Mouse (Mus musculus) neural tube, embryonic 10.5 days (tissue): ENCODE measurements around the gene Glb1l.

Experiments used
- DNase-seq: peaks from one replicate; pipeline ENCODE4 v3.0.0-alpha.2; 2017; ENCODE audit warnings: low spot score; ENCODE audit errors: extremely low spot score

The Glb1l gene

DNA sequence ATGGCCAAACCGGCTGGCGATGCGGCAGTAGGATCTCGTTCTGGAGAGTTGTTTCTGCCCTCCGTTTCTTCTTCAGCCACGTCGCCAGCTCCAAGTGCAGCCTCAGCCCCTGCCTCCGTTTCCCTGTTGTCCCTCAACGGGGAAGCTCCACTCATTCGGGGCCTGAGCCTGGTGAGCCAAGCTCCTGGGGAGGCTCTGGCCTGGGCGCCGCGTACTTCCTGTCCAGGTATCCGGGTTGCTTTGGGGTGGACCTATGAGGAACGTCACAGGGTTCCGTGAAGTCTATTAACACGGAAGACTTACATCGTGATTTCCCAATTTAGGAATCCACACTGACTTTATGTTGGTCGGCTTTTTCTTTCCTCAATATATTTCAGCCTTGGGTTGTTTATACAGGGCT, 18.2 kb downstream of the Glb1l start:
- DNase-seq, result no peak

DNA sequence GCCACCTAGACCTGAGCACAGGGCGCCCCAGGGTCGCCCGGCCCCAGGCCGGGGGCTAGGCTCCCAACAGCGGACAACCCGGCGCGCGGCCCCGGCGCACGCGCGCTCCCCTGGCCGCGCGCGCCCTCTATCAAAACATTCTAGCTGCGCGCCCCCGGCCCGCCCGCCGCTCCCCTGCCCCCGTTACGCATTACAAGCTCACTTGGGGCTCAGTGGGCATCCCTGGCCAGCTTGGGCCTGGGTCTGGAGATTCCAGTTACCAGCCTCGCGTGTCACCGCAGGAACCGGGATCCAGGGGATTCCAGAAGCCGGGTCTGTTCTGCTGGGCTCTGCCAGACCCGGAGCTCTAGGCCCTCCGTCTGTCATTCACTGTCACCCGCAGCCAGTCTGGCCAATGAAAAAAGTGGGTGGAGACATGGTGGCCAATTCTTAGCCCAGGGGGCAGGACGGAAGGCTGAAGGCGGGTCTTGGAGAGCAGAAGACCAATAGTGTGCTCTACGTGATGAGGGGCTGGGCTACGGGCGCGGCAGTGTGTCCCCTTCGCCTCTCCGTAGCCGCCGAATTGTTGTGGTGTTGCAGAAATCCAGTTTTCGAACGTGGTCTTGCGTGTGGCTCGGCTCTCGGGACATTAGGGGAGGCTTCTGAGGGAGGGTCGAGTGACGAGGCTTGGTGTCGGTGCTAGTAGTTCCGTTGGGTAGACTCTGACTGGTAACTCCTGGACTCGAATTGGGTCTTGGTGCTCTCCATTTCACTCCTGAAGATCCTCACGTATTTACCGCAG, 18.8 kb downstream of the Glb1l start, which contains the start of the genes Ankzf1 and Atg9a:
Ankzf1 (plus strand) TSS at position 530 of the 781 bp plus-strand sequence.
Atg9a (minus strand) TSS at position 575 of the 781 bp plus-strand sequence.
- peak; percentile 91 for DNase-seq

DNA sequence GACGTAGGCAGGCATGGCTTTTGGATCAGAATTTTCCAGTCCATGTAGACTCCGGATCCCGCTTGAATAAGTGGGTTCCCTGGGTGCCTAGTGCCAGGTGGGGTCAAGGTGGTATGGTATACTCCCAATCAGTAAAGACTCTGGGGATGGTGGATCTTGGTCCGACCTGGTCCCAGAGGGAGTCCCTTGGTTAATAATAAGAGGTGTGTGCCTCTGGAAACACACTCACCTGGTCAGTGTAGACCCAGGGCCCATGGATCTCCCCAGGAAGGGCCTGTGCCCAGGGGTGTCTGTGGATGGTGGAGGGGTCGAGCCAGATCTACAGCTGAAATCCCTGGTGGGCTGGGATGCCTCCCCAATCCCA, 19.4 kb downstream of the Glb1l start:
- DNase-seq, result no peak

DNA sequence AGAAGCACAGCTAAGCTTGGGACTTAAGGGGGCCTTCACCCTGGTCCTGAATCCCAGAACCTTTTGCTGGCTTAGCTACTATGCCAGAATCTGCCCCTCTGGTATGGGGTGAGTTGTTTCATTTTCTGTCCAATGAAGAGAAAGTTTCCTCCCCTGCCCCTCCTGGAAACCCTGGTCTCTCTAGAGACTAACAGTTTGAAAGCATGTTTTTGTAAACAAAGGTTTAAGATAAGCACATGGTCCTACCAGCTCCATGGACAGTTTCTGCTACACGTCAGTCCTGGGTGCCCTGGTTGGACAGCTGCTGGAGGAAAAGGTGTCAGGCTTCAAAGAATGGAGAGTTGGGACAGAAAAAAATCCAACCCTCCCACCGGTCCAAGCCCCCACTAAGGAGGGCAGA, 20.0 kb downstream of the Glb1l start:
- no peak for DNase-seq

DNA sequence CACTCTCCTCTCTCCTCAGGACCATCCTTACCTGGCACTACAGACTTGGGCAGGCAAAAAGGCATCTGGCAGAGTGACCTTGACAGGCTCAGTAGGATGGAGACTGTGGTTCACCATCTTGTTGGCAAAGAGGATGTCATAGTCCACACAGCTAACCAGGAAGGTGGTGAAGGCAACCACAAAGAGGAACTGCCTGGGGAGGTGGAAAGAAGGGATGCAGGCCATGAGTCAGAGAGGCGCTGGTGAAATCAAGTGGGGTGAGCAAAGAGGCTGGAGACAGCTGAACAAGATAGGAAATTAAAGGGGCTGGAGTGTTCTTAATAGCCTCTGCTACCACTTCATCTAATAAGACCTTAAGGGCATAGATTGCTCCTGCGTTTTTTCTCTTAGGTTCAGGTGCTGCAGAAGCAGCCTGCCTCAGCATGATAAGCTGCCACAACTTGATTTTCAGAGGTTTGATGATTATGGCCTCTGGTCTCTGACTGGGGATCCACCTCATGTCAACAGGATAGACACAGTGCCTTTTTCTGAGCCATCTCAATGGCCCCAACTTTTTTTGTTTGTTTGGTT, 22.6 kb downstream of the Glb1l start:
- DNase-seq, result no peak

DNA sequence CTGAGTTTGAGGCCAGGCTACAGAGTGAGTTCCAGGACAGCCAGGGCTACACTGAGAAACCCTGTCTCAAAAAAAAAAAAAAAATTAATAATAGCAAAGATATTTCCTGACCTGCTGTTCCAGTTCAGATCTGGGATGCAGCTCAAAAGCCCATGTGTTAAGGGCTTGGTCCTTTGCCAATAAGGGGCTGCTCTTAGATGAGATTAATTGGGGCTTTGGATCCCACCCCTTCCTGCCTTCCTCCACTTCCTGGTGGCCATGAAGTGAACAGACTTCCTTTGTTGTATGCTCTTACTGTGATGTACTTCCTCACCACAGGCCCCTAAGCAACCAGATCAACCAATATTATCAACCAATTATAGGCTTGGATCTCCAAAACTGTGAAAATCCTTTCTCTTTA, 23.5 kb downstream of the Glb1l start:
- DNase-seq, result no peak

DNA sequence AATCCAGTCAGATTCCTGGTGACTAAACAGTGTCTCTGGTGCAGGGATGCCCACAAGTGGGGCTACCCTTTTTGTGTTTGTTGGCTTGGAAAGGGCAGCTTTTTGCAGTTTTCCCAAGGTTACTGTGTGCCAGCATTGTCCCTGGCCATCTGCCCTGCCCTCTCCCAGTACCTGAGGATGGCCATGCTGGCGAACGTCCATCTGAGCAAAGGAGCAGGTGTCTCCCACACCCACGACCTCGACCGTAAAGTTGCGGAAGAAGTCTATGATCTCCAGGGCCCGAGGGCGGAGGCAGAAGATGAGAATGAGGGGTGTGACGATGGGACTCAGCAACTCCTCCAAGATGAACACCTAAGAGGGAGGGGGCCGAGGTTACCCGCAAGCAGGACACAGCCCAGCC, 25.1 kb downstream of the Glb1l start:
- DNase-seq, result no peak

DNA sequence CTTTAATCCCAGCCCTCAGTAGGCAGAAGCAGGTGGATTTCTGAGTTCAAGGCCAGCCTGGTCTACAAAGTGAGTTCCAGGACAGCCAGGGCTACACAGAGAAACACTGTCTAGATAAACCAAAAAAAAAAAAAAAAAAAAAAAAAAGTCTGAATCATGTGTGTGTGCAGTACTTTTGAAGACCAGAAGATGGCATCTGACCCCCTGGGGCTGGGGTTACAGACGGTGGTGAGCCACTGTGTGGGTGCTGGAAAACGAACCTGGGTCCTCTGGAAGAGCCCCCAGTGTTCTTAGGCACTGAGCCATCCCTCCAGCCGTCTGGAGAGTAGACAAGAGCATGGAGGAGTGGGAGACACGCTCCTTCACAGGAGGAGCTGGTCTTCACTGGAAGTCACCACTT, 28.5 kb downstream of the Glb1l start:
- DNase-seq, result no peak

DNA sequence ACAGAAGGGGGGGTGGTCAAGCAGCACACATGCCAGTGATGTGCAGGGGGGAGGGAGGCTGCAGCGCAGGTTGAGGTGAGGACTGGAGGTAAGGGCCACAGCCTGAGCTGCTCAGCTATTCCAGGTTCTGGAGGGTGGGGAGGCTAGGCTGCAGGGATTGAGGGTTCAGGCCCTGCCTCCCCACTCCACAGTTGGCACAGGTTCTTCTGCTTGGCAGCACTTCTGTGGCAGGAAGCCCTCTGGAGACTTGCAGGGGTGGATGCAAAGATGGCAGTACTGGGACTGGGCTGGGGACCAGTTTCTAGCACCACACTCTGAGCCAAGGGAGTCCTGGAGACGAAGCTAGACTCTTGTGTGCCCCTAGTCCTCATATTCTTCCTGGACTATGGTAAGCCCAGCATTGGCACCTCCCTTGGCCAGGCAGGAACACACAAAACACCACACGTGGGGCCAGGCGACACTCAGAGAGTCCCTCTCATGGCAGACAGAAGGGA, 29.2 kb downstream of the Glb1l start:
- DNase-seq, result no peak

DNA sequence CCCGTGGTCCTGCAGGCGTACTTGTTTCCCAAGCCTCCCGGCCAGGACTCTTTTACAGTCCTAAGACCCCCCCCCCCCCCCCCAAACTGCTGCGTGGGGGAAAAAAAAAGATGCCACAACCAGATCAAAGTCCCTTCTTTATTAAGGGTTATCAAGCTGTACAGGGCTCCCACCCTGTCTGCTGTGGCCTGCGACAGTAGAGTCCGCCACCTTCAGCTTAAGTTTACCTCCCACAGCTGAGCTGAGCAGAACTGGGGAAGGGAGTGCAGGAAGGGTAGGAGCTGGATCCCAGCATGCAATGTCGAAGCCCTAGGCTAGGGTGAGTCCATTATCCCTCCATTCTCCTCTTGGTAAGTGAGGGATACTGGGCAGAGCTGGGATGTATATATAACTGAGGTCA, 29.9 kb downstream of the Glb1l start:
- DNase-seq, result peak; percentile 17

DNA sequence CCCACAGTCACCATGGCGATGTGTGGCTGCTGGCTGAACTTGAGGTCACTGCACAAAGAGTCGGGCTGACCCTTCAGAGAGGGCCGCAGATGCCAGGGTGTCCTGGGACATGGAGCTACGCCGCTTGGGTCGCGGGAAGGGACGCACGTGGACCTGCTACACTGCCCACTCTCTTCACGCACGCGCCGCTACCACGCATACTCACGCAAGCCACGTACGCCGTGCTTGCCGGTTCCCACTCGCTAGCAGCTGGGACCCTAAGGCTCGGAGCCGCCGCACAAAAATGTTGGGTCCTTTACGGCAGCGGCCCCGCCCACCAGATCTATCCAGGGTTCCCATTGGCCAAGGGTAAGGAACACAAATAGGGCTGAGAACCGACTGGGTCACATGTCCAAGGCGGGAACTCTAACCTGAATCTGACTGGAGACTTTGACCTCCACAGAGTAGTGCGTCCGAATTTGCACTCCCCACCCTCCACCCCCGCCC, 30.5 kb downstream of the Glb1l start, which contains the start of gene Abcb6:
Abcb6 (minus strand) TSS at position 288 of the 486 bp plus-strand sequence.
- DNase-seq, result peak; percentile 94

DNA sequence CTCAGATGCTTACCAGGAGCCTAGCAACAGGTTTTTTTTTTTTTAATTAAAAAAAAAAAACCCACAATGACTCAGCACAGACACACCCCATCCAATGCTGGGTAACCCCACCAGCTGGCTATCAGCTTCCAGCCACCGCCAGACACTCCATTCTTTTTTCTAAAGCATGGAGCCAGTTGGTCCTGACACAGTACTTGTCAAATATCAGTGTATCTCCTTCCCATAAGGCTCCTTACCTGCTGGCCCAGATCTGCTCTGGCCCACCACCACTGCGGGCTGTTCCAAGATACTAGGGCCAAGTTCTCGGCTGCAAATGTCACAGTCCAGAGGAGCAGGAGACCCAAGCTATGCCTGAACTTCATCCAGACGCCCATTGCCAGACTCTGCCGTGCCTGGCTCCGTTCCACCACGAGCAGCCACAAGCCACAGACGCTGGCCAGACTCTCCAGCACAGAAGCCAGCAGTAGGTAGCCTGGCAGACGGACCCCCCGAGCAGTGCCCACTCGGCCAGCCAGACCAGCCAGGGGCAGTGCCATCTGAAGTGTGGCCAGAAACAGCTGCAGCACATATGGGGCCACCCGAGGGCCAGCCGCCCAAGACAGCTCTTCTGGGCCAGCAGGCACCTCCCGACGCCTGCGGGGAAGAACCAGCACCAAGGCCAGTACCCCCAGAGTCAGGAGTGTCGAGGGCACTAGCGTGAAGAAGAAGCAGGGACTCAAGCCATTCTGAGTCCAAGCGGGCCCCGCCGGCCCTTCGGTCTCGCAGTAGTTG, 31.1 kb downstream of the Glb1l start:
- DNase-seq, result no peak

DNA sequence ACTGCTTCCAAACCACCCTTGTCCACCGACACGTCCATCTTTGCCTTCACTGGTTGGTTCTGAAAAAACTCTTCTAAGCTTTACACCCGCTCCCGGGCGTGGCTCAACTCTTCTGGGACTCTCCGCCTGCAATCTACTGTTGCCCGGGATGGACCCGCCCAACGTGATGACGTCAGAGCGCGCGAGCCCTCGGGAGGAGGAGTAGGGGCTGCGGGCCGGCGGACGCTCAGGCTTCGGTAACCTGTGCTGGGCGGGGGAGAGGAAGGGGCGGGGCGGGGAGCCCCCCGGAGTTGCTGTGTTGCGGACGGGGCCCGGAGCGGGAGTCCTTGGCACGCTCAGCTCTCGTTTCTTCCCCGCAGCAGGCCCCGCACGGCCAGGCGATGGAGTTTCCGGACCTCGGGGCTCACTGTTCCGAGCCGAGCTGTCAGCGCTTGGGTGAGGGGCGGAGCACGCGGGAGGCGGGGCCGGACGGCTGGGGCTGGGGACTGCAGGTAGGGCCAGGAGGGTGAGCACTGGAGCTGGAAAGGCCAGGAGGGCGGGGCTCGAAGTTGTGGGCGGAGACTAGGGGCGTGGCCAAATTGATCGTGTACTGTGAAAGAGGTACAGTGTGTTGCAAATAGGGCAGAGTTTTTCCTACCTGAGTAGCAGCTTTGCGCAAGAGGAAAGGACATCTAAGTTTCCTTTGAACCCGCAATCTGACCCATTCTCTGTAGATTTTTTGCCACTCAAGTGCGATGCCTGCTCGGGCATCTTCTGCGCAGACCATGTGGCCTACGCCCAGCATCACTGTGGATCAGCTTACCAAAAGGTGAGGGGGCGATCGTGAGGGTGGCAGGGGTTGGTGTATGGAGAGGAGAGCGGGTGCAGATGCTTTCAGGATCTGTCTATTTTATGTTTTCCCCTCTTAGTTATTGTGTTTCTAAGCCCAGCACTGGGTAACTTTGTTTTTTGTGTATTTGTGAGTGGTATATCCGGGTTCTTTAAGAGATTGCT, 41.8 kb downstream of the Glb1l start, which contains the start of gene Zfand2b:
Zfand2b (plus strand) TSS at position 175 of the 993 bp plus-strand sequence.
- peak; percentile 98 for DNase-seq

DNA sequence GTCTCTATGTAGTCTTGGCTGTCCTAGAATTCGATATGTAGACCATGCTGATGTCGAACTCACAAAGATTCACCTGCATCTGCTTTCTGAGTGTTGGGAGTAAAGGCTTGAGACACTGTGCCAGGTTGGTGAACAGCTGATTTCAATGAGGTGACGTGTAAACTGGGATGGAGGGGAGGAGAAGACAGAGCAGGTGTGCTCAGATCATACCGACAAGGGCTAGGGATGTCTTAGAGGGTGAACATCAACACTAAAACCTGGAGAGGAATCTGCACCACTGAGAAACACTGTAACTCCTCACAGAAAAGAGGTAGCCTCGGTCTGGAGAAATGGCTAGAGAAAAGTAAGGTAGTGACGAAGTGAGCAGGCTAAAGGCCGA, 42.5 kb downstream of the Glb1l start:
- DNase-seq, result no peak

DNA sequence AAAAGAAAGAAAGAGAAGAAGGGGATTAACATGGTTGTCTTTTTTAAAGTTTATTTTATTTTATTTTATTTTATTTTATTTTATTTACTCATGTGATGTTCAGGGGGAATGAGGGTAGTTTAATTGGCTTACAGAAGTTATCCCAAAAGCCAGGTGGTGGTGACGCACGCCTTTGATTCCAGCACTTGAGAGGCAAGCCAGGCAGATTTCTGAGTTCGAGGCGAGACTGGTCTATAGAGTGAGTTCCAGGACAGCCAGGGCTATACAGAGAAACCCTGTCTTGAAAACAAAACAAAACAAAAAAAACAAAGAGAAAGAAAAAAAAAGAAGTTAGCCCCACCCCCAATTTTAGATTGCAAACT, 50.4 kb downstream of the Glb1l start:
- DNase-seq, result no peak

DNA sequence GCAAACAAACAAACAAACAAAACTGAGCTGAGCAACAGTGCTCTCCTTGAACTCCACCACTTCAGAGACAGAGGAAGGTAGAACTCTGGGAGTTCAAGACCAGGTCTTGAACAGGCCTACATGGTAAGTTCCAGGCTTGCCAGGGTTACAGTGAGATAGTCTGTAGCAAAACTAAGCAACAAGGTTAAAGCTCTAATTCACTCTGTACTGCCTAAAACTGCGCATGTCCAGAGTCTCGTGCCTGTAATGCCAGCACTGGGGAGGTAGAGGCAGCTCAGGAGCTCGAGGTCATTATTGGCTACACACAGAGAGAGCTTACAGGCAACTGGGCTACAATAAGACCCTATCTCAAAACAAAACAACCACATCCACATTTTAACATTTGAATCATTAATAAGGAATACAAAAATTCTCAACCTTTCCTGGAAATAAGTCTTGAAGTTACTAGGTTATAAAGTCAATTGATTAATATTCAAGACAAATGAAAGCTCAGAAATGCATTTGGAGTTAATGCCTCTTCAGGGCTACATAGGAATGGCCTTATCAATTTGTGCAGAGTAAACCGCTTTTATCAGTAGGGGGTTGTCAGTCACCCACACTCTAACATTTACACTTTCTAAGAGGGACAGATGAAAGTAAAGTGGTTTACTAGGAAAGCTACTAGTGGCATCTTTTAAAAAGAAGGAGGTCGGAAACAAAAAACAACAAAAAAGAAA, 50.9 kb downstream of the Glb1l start:
- DNase-seq, result no peak

DNA sequence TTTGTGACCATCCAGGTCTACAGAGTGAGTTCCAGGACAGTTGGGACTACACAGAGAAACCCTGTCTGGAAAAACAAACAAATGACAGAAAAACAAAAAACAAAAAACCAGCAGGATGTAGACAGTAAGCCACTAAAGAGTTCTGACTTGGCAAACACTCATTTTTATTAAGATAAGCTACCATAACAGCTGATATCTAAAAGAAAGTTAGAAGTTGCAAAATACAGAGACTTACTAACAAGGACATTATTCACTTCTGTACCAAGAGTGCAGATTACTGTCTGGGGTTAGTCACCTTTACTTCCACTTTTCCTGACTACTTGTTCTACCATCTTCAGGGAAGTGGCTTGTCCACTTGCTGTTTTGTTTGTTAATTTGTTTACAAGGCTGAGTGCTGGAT, 51.6 kb downstream of the Glb1l start:
- no peak for DNase-seq

DNA sequence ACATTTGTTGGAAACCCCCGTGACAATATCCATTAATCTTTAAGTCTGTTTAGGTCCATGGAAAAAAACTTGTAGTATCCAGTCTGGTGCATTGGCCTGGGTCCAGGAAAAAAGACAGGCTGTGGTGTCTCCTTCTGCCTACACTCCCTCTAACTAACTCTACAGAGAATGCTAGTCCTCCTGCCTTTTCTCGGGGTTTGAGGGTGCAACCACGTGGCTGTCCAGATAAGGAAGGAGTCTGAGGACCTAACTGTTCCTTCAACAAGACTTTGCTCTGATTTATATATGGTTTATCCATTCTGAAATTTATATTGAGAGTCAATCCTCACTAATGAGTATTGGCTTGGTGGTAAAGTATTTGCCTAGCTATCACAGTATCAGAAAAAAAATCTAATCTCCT, 54.8 kb downstream of the Glb1l start:
- DNase-seq, result no peak

DNA sequence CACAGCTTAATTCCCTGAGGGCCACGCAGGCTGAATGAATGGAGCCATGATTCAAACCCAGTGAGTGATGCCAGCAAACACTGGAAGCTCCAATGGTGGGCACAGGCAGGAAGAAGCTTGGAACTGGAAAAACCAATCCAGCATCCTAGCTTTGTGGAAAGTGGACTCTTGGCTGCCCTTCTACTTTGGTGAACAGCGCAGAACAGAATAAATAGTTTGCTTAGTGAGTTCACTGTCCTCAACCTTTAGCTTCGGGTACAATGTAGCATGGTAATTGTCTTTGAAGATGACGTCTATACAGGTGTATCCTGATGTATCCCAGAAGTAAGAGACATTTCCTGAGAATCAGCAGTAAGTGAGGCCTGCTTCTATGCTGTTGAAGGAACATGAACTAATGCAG, 61.9 kb downstream of the Glb1l start:
- no peak for DNase-seq
